Mouse (Mus musculus): Measurements from ENCODE around the gene Isyna1. TPM values are rescaled to one million over a fixed set of nuclear protein-coding genes. Genes with fewer than 3 reads are reported as not detected.

Isyna1 gene
- total RNA-seq, 2 experiments from 2014 or later, result 51.9 to 52.1 TPM

DNA sequence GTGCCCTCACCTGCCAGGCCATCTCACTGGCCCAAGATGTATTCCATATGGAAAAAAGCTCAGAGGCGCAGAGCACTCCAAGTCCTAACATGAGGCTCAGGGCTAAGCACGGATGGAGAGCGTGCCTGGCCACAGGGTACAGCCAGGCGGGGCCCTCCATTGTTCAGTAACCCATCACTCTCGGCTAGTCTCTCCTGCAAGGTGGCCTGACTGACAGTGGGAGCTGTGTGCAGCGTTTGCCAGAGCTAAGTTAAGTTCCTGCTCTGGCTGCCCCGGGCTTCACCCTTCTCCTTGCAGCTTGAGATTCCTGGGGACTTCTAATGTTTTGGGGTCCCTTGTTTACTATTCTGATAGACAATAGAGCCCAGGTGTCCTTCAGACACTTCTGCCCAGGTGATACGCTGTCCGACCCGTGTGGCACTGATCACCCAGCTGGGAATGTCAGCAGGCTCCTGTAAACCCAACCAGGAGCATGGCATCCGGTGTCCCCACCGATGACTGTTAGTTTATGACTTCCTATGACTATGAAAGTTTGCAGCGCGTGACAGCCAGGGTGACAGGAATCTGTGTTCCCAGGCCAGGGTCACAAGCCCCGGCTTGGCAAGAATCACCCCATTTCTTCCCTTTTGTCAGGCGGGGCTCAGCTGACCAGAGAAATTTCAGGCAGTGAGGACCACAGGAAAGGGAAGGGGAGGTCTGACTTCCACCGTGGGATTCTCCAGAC lies 51.5 kb downstream of the Isyna1 start:
- intact Hi-C loops (cut with DNase I), result no loop called here
- DNase-seq (ENCODE audit: low spot score in 2 of 2), result no peak

DNA sequence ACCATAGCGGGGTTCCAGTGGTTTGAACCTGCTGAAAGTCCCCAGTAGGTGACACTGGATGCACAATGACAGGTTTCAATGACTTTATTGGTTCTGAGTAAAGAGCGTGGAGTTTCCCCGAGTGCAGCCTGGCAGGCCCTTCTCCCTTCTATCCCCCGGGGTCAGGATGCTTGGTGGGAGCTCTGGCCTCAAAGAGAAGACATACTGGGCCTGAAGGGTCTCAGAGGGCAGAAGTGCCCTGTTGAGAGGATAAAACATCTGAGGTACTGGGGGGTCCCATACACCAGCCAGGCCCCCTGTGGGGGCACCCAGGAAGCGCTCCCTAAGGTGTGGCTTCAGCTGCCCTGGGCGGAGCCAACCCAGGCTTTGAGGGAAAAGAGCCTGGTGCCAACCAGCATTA lies 52.2 kb downstream of the Isyna1 start:
- intact Hi-C loops (cut with DNase I), result no loop called here
- DNase-seq (ENCODE audit: low spot score in 2 of 2), result no peak

DNA sequence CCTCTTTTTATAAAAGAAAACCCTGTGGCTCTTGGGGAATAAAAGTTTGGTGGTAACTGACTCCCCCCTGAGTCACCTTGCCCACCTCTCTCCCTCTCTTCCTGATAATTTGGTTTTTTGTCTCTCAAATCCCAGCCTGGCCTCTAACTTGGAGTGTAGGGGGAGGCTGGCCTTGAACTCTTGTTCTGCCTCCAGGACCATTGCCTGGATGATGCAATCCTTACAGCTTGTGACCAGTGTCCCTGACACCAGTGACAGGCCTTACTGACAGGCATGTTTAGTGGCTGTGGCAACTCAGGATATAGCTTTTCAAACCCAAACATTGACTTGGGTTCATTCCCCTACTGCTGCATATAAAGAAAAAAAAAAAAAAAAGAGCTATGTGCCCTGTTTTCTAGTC lies 52.6 kb downstream of the Isyna1 start:
- intact Hi-C loops (cut with DNase I), result no loop called here
- DNase-seq (ENCODE audit: low spot score in 2 of 2), result no peak

Other genes starting within 250 kb of the Isyna1 start
- gene Upf1, start 241.1 kb upstream of the Isyna1 start, total RNA-seq (2021), result 10 to 100 TPM; 58.2 to 61.6 TPM
- under 1 TPM; 0.23 to 0.48 TPM for gene Comp, start 220.8 kb upstream of the Isyna1 start, total RNA-seq (2021)
- gene Crtc1, start 154.8 kb upstream of the Isyna1 start, total RNA-seq (2021), result 100 to 1,000 TPM; 120 to 139 TPM
- gene Klhl26, start 117.4 kb upstream of the Isyna1 start, total RNA-seq (2021), result 10 to 100 TPM; 40.3 to 44.2 TPM
- 100 to 1,000 TPM; 264 to 286 TPM for gene Tmem59l, start 107.0 kb upstream of the Isyna1 start, total RNA-seq (2021)
- 1 to 10 TPM; 2.3 to 3.5 TPM for gene Crlf1, start 101.2 kb upstream of the Isyna1 start, total RNA-seq (2021)
- 100 to 1,000 TPM; 104 TPM for gene Rex1bd, start 87.6 kb upstream of the Isyna1 start, total RNA-seq (2021)
- 100 to 1,000 TPM; 886 to 927 TPM for gene Uba52, start 83.6 kb upstream of the Isyna1 start, total RNA-seq (2021)
- 100 to 1,000 TPM; 403 TPM for gene Fkbp8, start 66.6 kb upstream of the Isyna1 start, total RNA-seq (2021)
- 10 to 100 TPM; 43.1 to 47.7 TPM for gene Kxd1, start 66.4 kb upstream of the Isyna1 start, total RNA-seq (2021)
- gene Ell, start 54.9 kb upstream of the Isyna1 start, total RNA-seq (2021), result 10 to 100 TPM; 15.1 to 17.7 TPM
- 100 to 1,000 TPM; 242 to 257 TPM for gene Ssbp4, start 14.5 kb downstream of the Isyna1 start, total RNA-seq (2021)
- gene Lrrc25, start 21.8 kb downstream of the Isyna1 start, total RNA-seq (2021), result 1 to 10 TPM in 1 of 2 experiments, under 1 TPM in 1; 0.37 to 1.2 TPM
- not detected for gene Gdf15, start 38.1 kb downstream of the Isyna1 start, total RNA-seq (2021)
- 10 to 100 TPM; 12.7 to 18.1 TPM for gene Pgpep1, start 66.0 kb downstream of the Isyna1 start, total RNA-seq (2021)
- 10 to 100 TPM; 62.9 to 63.5 TPM for gene Lsm4, start 78.9 kb downstream of the Isyna1 start, total RNA-seq (2021)
- 100 to 1,000 TPM; 209 to 225 TPM for gene Jund, start 104.6 kb downstream of the Isyna1 start, total RNA-seq (2021)
- gene Iqcn, start 109.1 kb downstream of the Isyna1 start, total RNA-seq (2021), result under 1 TPM; 0.18 to 0.30 TPM
- gene Gm3336, start 124.2 kb downstream of the Isyna1 start, total RNA-seq (2021), result not detected
- gene Pde4c, start 129.3 kb downstream of the Isyna1 start, total RNA-seq (2021), result 1 to 10 TPM; 1.6 to 1.7 TPM
- 100 to 1,000 TPM; 830 to 904 TPM for gene Rab3a, start 160.3 kb downstream of the Isyna1 start, total RNA-seq (2021)
- gene Mpv17l2, start 166.6 kb downstream of the Isyna1 start, total RNA-seq (2021), result 10 to 100 TPM; 34.5 to 43.2 TPM
- 100 to 1,000 TPM; 150 to 152 TPM for gene Pik3r2, start 182.3 kb downstream of the Isyna1 start, total RNA-seq (2021)
- 100 to 1,000 TPM; 298 to 350 TPM for gene Mast3, start 210.7 kb downstream of the Isyna1 start, total RNA-seq (2021)
- under 1 TPM; 0.80 to 0.83 TPM for gene Il12rb1, start 214.1 kb downstream of the Isyna1 start, total RNA-seq (2021)
- gene Arrdc2, start 245.3 kb downstream of the Isyna1 start, total RNA-seq (2021), result 10 to 100 TPM in 1 of 2 experiments, 1 to 10 TPM in 1; 9.5 to 12.2 TPM

All from left cerebral cortex, postnatal 25 days (tissue).